Mouse (Mus musculus): Measurements from ENCODE around the gene Dip2b. TPM values are rescaled to one million over a fixed set of nuclear protein-coding genes. Genes with fewer than 3 reads are reported as not detected.

Gene Dip2b
- polyA plus RNA-seq, 1 experiment = 9.3 TPM

DNA sequence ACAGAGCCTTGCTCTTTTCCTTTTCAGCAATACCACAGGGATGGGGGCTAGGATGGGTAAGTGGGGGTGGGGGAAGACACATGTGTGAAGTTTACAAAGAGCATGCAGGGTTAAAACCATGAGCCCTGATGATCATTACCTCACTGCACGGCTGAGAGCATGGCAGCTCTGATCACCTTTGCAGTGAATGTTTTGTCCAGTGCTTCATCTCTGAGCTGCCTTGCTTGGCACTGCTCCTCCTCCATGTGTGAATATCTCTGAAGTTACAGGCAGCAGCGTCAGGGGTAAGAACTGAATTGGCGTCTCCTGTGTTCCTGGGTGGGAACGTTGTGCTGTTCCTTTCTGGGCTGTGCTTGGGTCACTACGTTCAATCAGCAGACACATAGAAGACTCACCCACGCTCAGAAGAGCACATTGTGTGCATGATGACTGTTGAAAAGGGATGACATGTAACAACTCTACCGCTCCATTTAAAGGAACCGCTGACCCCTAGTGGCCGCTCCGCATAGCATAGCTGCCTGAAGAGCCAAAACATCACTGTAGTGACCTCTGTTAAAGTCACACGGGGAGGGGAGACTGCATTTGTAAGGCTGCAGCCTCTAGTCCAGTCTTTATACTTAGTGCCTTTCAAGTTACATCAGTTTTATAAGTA lies 88.1 kb downstream of the Dip2b start:
- no peak for DNase-seq (ENCODE audit: low read depth)

DNA sequence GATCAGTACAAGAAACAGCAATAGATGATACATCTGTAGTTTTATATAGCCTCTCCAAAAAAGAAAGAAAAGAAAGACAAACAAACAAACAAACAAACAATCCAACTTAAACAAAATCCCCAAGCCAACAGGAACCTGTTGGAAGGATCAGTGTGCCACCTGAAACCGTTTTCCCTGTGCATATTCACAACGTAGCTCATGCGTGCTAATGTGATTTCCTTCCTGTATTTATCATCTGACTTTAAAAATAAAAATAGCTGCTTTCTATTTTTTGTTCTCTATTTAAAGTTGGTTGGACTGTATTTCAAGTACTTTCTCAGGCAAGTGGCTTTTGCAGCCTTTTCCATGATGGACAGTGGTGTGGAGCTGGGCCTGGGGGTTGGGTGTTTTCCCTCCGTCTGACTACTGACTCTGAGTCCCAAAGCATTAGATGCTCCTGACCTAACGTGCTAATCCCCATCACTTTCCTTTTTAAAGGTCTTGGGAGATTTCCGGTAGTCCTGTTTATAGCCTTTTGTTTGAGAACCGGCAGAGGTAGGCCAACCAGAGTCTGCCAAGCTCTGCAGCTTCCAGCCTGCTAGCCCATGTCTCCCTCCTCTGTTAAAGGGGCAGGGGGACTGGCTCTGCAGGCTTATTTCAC lies 90.8 kb downstream of the Dip2b start:
- DNase-seq (ENCODE audit: low read depth) = no peak

DNA sequence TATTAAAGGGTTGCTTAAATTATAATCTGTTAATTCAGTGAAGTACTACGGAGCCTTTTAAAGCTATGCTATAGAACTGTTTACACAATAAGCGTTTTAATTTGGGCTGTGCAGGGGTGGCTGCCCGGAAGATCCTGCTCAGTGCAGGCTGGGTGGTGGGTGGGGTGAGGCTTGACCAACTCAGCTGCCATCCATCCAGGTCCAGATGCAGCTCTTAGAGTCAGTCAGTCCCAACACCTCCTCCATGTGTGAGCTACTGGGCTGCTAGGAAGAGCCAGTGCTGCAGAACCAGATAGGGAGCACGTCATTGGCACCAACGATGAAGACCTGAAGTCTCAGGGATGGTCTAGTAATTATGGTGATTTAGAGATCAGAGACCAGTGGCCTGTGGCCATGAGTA lies 101.2 kb downstream of the Dip2b start:
- no peak for DNase-seq (ENCODE audit: low read depth)

DNA sequence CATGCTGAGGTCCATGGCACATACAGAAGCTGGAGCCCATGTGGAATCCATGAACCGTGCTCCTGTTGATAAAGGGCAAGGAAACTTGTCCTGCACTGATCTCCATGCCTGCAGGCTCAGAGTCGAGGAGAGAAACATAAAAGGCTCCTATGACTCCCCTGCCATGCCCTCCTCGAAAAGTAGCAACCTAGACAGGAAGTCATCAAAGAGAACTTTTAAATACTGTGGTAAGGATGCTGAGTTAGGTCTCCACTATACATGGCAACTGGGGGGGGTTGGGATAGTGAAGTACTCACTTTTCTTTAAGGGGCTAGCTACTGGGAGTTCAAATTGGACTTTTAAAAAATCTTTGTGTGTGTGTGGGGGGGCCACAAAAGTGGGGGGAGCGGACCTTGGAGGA lies 102.0 kb downstream of the Dip2b start:
- DNase-seq (ENCODE audit: low read depth) = no peak

DNA sequence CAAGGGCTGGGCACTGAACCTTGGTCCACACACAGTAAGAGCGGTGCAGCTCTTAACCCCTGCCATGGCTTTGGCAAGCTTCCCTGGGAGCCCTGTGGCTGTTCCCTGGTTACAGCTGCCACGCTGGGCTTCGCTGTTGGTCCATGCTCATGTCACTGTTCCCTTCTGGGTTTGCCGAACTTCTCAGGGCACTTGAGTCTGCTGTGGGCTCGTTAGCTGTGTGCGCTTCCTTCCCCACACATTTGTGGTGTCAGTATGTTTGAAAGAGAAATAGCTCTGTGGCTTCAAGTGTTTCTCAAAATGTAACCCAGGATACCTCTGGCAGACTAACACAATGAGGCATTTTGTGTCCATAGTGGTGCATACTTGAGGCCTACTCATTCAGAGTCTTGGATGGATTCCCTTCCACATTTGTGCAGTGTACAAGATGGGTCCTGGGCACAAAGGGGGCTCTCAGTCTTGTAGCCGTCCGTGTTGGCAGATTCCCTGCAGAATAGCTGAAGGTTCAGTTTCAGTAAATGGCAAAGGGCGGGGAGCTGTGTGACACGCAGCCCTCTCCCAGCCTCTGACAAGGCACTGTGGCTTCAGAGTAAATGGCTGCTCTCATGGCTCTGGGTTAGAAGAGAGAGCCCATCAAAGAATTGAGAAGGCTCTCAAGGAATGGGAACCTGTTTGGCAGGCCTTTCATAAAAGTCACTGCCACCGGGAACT lies 104.8 kb downstream of the Dip2b start:
- no peak for DNase-seq (ENCODE audit: low read depth)

DNA sequence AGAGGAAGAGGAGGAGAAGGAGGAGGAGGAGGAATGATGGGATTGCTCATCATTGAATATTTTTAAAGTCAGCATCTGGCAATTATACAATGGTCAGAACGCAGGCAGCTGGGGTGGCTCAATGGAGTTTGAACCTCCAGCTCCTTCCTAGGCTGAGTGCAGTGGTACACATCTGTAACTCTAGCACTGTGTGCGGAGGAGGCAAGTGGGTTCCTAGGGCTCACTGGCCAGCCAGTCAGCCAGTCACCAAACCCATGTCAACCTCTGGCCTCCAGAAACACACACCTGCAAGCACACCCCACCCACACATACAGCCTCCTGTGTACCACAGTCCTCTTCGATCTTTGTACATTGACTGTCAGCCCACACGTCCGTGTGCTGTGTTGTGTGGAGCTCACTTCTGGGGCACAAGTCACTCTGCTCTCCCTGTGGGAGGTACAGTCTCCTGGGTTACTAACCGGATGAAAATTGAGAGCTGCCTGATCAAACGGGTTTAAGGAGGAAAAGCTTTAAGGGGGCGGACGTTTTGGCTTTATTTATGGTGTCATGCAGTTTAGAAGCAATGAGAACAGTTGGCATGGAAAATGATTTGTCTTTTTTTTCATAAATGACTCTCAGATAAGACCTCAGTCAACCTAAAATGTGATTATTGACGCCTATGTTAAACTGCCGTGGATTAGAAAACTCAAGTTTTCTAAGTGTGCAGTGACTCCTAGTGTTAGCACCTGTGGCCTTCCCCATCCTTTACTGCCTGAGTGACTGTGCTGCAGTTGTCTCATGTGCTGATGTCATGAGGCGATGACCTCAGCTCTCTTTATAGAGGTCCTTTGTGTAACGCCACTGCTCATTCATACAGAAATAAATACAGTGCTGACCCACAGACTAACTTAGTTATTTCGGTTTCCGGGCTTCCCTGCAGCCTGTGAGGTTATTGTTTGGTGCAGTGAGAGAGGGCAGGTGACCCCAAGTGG lies 106.7 kb downstream of the Dip2b start:
- DNase-seq (ENCODE audit: low read depth) = no peak

DNA sequence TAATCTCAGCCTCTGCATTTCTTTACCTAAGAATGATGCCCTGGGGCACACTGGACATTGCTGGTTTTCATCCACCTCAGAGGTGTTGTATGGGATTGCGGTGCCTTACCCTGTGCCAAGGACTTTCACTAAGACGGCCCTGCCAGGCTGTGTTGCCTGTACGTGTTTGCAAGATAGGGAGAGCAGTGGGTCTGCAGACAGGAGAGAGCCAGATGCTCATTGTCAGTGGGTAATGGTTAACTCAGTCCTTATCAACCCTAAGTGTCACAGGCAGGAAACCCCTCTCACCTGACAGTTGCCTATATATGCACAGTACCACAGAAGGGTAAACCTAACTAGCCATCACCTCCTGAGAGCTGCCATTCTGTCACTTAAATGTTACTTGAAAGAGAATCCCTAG lies 107.5 kb downstream of the Dip2b start:
- DNase-seq (ENCODE audit: low read depth) = no peak

DNA sequence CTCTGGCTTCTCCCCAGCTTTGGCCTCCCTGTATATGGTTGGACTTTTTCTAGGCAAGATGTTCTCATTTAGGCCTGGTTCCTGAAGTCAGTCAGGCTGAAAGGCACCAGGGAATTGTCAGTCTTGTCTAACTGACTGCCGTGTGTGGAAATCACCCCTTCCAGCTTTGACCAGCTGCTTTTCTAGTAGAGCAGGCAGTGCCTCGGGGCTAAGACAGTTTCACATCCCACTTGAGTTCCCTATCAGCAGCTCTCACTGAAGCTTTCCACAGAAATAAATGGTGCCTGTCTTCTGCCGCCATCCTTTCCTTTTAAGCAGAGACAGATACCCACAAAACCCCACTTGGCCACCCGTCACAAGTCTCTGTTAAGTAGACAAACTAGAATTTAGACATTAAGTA lies 112.1 kb downstream of the Dip2b start:
- no peak for DNase-seq (ENCODE audit: low read depth)

DNA sequence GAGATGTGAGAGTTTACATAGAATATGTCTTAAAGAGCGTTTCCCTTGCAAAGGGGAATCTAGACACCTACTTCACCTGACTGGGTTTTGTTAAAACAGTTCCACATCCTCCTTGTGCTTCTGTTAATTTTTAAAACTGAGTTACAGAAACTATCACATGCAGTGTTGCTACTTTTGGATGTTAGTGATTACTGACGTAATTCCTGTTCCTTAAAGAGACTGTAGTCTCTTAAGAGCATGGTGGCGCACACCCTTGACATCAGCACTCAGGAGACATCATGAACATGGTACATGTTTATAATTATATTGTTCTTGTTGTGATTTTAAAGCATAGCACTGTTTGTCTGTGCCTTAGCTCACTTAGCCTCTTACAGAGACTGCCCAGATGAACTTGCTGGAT lies 113.9 kb downstream of the Dip2b start:
- DNase-seq (ENCODE audit: low read depth) = no peak

DNA sequence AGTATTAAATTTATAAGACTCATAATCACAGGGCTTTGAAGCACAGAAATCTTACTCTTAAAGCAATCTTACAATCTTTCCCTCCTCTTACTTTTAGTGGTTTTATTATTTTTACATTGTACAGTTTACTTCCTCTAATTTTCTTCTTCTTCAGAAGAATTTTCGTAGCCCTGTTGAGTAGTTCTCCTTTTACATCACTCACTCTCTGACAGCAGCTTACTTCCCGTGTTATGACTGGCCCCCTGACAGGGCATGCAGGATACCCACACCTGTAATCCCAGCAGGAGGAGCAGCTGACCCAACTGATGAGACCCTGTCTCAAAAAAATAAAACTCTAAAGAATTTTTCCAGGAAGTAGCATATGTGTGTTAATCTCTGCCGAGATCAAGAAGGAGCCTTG lies 114.6 kb downstream of the Dip2b start:
- DNase-seq (ENCODE audit: low read depth) = no peak

DNA sequence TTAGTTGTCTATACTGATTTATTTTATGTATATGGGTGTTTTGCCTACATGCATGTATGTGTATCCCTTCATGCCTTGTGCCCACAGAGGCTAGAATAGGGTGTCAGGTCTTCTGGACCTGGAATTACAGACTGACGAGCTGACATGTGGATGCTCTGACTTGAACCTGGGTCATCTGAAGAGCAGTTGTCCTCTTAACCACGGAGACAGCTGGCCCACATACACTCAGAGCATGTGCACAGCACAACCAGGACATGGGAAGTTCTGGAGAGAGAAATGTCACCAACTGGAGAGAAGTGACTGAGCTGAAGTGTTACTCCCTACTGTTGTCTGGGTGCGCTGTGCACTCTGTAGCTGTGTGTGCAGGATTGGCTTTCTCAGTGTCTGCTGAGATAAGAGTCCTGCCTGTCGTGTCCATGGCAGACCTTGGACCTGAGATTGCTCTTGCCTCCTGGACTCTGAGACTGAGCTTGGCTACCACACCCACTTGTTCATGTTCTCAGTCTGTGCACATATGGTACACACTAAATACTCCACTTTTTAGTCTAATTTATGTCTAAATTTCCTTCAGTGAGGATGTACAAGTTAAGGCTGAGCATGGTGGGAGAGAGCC lies 117.7 kb downstream of the Dip2b start:
- no peak for DNase-seq (ENCODE audit: low read depth)

DNA sequence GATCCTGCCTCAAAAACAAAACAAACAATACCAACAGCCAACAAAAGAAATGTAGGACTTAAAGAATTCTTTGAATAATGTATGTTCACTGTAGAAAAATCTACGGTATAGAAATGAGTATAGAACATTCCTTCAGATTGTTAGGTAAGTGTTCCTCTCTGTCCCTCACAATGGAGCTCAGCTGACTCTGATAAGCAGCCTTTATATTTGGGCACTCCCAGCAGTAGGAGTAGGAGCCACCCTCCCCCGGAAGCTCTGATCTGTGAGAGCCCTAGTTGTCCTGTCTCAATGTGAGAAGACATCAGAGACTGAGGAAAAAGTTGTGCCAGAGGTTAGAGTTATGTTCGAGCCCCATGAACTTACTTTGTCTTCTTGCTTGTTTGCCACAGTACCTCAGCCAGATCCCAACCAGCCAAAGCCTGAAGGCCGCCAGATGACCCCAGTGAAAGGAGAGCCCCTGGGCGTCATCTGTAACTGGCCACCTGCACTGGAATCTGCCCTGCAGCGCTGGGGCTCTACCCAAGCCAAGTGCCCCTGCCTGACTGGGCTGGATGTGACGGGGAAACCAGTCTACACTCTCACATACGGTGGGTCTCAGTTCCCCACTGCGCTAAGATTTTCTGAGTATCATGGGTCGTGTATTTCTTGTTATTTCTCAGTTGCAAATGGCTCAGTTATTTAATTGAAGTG lies 118.5 kb downstream of the Dip2b start:
- DNase-seq (ENCODE audit: low read depth) = no peak

DNA sequence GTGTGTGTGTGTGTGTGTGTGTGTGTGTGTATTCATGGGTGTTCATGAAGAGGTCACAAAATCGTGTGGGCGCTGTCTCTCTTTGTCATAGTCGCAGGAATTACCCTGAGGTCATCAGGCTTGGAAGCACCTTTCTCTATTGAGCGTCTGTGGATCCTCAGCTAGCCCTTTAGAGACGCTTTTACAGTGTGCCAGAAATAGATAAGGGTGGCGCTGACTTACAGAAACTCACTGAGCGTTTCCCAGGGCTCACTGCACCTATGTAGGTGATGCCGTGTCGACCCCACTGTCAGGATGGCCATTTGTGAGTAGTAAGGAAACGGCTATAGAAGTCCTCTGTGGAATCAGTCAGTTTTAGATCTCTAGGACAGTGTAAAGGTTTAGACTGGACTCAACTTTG lies 120.5 kb downstream of the Dip2b start:
- DNase-seq (ENCODE audit: low read depth) = no peak

DNA sequence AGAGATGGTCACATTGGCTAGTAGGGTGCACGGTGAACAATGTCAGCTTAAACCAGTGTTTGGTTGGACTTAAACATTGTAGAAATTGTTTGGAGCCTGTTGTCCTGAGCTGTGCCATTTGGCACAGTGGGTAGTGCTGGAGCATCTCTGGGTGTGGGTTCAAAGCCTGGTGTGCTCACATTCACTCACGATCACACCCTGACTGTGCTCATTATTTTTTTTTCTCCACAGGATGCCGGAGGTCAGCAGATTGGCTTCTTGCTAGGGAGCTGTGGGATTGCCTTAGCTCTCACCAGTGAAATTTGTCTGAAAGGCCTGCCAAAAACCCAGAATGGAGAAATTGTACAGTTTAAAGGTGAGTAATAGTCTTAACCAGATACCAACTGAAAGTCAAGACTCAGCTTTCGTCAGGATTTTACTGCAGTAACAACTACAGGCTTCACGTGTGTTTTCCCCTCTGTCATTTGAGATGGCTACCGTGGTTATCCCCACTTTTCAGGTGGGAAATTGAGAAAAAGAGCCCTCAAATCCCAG lies 123.3 kb downstream of the Dip2b start:
- DNase-seq (ENCODE audit: low read depth) = no peak

DNA sequence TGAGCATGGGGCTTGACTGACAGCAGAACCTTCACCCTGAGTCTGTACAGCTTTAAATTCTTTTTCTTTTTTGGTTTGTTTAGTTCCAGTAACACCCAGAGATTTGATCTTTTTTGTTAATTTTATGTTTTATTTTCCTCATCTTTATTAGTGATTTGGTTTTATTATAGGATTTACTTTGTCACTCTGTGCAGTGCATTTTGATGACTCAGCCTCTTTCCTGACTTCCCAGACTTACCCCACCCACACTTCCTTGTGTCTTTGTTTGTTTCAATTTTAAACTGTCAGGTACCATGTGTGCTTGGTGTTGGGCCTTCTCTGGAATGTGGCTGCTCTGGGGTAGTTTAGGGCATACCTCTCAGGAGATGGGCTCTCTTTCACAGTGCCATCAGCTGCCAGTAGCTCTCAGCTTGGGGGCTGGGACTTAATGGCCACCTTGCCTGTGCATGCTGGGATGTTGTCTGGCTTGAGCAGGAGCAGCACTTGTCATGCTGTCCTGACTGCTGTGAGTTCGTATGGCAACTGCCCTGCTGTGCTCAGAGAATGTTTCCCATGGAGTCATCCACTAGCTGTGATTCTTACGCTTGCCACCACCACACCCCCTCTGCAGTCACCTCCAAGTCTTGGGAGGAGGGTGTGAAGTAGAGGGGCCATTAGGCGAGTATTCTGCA lies 125.1 kb downstream of the Dip2b start:
- no peak for DNase-seq (ENCODE audit: low read depth)

DNA sequence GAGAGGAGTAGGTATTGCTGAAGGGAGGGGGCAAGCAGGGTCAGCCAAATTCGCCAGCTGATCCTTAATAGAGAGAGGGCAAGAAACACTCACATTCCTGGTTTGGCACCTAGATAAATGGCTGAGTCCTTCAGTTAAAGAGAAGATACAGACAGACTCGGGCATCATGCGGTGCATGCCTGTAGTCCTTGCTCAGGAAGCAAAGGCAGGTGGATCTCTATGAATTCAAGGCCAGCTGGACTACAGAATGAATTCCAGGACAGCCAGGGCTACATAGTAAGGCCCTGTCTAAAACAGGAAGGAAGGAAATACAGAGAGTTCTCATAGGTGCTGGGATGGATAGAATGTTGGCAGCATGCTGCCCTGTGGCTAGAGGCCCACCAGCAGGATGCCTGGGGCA lies 128.0 kb downstream of the Dip2b start:
- no peak for DNase-seq (ENCODE audit: low read depth)

DNA sequence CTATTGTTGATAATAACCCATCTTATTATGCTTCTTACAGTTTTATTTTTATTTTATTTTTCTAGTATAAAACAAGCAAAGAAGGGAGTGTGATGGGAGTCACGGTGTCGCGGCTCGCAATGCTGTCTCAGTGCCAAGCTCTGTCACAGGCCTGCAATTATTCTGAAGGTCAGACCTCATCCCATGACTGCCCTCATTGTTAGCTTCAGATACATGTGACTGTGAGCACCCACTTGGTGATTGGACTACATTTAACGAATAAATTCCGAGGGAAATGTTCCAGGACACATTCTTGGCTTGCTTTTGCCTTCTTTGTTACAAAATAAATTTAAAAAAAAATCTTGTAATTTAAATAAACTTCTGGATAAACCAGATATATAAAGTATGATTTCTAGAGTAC lies 129.3 kb downstream of the Dip2b start:
- no peak for DNase-seq (ENCODE audit: low read depth)

DNA sequence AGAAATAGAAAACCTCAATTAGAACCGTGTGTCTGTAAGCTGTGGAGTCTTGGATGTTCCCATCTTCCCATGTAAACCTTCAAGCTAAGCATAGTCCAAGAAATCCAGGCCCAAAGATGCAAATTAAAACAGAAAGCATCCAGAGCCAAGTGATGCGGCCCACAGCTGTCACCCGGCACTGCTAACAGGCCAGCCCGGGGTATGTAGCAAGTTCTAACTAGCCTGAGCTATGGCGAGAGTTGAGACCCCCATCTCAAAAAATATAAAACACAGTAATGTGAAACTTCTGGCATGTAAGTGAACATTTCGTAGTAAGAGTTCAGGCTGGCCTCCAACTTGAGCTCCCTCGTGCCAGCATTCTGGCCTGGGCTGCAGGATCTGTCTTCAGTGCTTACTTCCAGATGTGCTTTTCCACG lies 129.7 kb downstream of the Dip2b start:
- DNase-seq (ENCODE audit: low read depth) = no peak

DNA sequence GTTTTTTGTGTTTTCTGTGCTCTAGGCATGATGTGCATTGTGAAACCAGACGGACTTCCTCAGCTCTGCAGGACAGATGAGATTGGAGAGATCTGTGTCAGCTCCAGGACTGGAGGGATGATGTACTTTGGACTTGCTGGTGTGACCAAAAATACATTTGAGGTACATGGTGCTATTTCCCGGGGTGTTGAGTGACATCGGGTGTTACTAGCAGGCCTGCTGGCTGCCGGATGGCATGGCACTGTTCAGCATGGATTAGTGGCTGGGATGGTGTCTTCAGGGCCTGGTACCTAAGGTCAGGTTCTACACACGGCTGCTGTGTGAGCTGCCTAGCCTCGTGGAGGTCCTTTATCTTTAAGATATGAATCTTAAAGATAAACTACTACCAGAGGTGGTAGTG lies 136.7 kb downstream of the Dip2b start:
- no peak for DNase-seq (ENCODE audit: low read depth)

DNA sequence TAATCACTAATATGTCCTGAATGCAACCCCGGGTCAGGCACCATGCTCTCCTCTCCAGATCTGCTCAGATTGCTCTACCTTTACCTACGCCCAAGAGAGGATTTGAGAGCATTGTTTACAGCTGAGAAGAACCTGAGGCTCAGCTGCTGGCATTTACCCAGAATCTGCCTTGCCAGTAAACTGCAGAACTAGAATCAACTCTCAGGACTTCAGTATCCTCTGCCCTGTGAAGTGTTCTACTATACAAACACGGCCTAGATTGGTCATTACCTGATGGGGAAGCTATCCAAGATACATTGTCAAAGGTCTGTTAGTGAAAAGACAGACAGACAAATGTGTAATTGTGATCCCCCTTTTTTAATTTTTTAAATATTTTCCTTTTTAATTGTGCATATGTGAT lies 138.7 kb downstream of the Dip2b start:
- no peak for DNase-seq (ENCODE audit: low read depth)
